In the genomic region with DNA sequence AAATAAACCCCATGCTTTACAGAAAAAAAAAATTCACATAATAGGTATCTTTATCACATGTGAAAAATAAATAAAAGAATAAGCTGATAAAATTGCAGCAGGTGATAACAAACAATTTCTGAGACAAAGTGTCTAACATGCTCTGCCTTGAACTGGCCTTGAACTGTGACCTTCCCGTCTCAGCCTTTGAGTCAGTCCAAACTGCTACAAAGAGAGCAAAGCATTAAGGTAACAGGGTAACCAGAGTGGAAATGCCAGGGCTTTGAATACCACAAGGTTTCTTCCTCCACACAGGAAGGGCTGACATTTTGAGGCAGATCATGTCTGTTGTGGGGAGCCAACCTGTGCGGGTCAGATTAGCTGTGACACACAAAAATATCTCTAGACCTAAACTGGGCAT, we compare ENCODE assay signal across 17 mouse cellular contexts. TPM values are rescaled to one million over a fixed set of nuclear protein-coding genes. Genes with fewer than 3 reads are reported as not detected.
A peak's percentile ranks its signal among the peaks of the same experiment; 100 is the strongest.
DNase-seq lines count a peak whose midpoint lies in the region; ATAC-seq and TF ChIP-seq lines count a peak whose summit lies in the region.
"Had no signal": no experiment of that assay in that cellular context is flagged by ENCODE, and none has a peak within 500 bp of the region (broad histone marks: within the 10 kb centered on the region; RNA-seq: fewer than 3 reads in every experiment).

No protein-coding gene starts in this region.

- 0 out of 2 replicates have a peak, but pooled peaks cover 3% of the 10 kb centered on the region for H3K9me3 ChIP-seq in heart, embryonic 12.5 days (replicated peaks)
- no peaks in the 10 kb centered on the region for H3K9me3 ChIP-seq in lung, embryonic 14.5 days (ENCODE audit: low read depth, low read length)
- H3K9me3 ChIP-seq in CH12.LX (replicated peaks; ENCODE audit: low read length), result no peaks in the 10 kb centered on the region
- no peaks in the 10 kb centered on the region for H3K9me3 ChIP-seq in liver, embryonic 11.5 days (ENCODE audit: control insufficient read depth, low read length)
- H3K9me3 ChIP-seq: limb, embryonic 13.5 days; megakaryocyte, embryonic 14.5 days had no signal

- no peaks in the 10 kb centered on the region for H3K79me2 ChIP-seq in CH12.LX (replicated peaks; ENCODE audit: control insufficient read depth, extremely low read depth, insufficient read depth, poor library complexity, severe bottlenecking)

- in situ Hi-C loops in CH12.LX (cut with MboI; ENCODE audit: low pct_ligation_motif_present, low pct_unique_long_range_greater_than_20kb, low sequenced_read_pairs), result no loop called here

- ATAC-seq in heart, embryonic 12.5 days (ENCODE audit: insufficient number of reproducible peaks, low FRiP score), result no peak
- no peak for ATAC-seq in lung, embryonic 14.5 days (ENCODE audit: insufficient read depth)
- ATAC-seq in liver, embryonic 11.5 days (replicated peaks; ENCODE audit: low FRiP score), result no peak
- ATAC-seq: activated CD4-positive, CD25-positive, alpha-beta regulatory T cell, adult 4 months; hindbrain, postnatal 0 days had no signal

- no peak overlapping the region for H3K27ac ChIP-seq in heart, embryonic 12.5 days (ENCODE audit: poor library complexity, severe bottlenecking)
- no peak overlapping the region for H3K27ac ChIP-seq in lung, embryonic 14.5 days (ENCODE audit: low read depth)
- H3K27ac ChIP-seq in CH12.LX (ENCODE audit: insufficient read depth, low read depth), result no peak overlapping the region
- H3K27ac ChIP-seq in liver, embryonic 11.5 days (ENCODE audit: low read depth, low read length), result no peak overlapping the region
- H3K27ac ChIP-seq: hindbrain, postnatal 0 days; limb, embryonic 13.5 days had no signal

- dilution Hi-C loops in CH12.LX (cut with MboI; ENCODE audit: extremely low pct_ligation_motif_present, extremely low pct_unique_long_range_greater_than_20kb, low sequenced_read_pairs), result no loop called here

- no peaks in the 10 kb centered on the region for H3K27me3 ChIP-seq in heart, embryonic 12.5 days (replicated peaks)
- H3K27me3 ChIP-seq in lung, embryonic 14.5 days (ENCODE audit: insufficient read depth, low read length), result no peaks in the 10 kb centered on the region
- no peaks in the 10 kb centered on the region for H3K27me3 ChIP-seq in CH12.LX (replicated peaks)
- no peaks in the 10 kb centered on the region for H3K27me3 ChIP-seq in liver, embryonic 11.5 days (replicated peaks; ENCODE audit: control insufficient read depth, insufficient read depth, low read length)
- H3K27me3 ChIP-seq: limb, embryonic 13.5 days had no signal

- TF ChIP-seq EP300 in CH12.LX (IDR thresholded peaks at IDR 0.05; ENCODE audit: low read length), result no peak

- peaks cover 49% of the 10 kb centered on the region for H3K4me1 ChIP-seq in heart, embryonic 12.5 days (replicated peaks)
- H3K4me1 ChIP-seq in lung, embryonic 14.5 days (ENCODE audit: insufficient read depth), result 0 out of 2 replicates have a peak, but pooled peaks cover 8% of the 10 kb centered on the region
- peaks cover 2 to 10% of the 10 kb centered on the region in 2 experiments; a peak in 3 of 4 replicates for H3K4me1 ChIP-seq in CH12.LX (ENCODE audit: control insufficient read depth in 1 of 2, insufficient read depth in 2 of 2)
- H3K4me1 ChIP-seq in liver, embryonic 11.5 days (replicated peaks; ENCODE audit: control insufficient read depth, insufficient read depth, low read length), result peaks cover 17% of the 10 kb centered on the region

- H3K36me3 ChIP-seq in heart, embryonic 12.5 days, result peaks cover 41% of the 10 kb centered on the region
- H3K36me3 ChIP-seq in lung, embryonic 14.5 days (ENCODE audit: insufficient read depth), result peaks cover 47% of the 10 kb centered on the region
- H3K36me3 ChIP-seq in CH12.LX (replicated peaks in 1 of 2; ENCODE audit: control insufficient read depth in 1 of 2, insufficient read depth in 1 of 2, low read length in 1 of 2), result peaks cover 34 to 55% of the 10 kb centered on the region in 2 experiments
- peaks cover 10% of the 10 kb centered on the region for H3K36me3 ChIP-seq in liver, embryonic 11.5 days (ENCODE audit: control insufficient read depth, insufficient read depth, low read length)

- no peak for TF ChIP-seq RAD21 in CH12.LX (IDR thresholded peaks at IDR 0.05; ENCODE audit: low read depth, low read length)

- no peak for DNase-seq in heart, adult 9 months (ENCODE audit: low spot score in 2 of 2)
- DNase-seq in lung, embryonic 14.5 days, result no peak
- DNase-seq in lung, adult 18-20 months, result no peak
- DNase-seq in CH12.LX (ENCODE audit: extremely low read depth), result no peak
- no peak for DNase-seq in liver, embryonic 11.5 days (ENCODE audit: low spot score)
- DNase-seq in urinary bladder, postnatal 4 days (ENCODE audit: low spot score in 2 of 2), result no peak
- no peak for DNase-seq in spleen, adult 12 weeks (ENCODE audit: low spot score)
- DNase-seq: gastrocnemius, postnatal 14 days; right cerebral cortex, adult 18-20 months had no signal

- H3K4me2 ChIP-seq in heart, embryonic 12.5 days, result peak overlapping the region; percentile 79; the same call in 1 of the 2 replicates
- H3K4me2 ChIP-seq in lung, embryonic 14.5 days, result peak overlapping the region; percentile 77; the same call in 1 of the 2 replicates
- peak overlapping the region; percentile 22; the same call in 1 of the 2 replicates for H3K4me2 ChIP-seq in CH12.LX (ENCODE audit: insufficient read depth, low read depth, poor library complexity, severe bottlenecking)
- peak overlapping the region; percentile 71 for H3K4me2 ChIP-seq in liver, embryonic 11.5 days

- H3K4me3 ChIP-seq in heart, embryonic 12.5 days, result no peak overlapping the region
- no peak overlapping the region for H3K4me3 ChIP-seq in lung, embryonic 14.5 days (ENCODE audit: low read depth, low read length)
- no peak overlapping the region for H3K4me3 ChIP-seq in CH12.LX (replicated peaks in 1 of 3; ENCODE audit: low read depth in 2 of 3, low read length in 2 of 3, poor library complexity in 1 of 3)
- H3K4me3 ChIP-seq in liver, embryonic 11.5 days (ENCODE audit: low read depth, low read length), result no peak overlapping the region

- no peak overlapping the region for H3K9ac ChIP-seq in heart, embryonic 12.5 days
- no peak overlapping the region for H3K9ac ChIP-seq in lung, embryonic 14.5 days
- H3K9ac ChIP-seq in CH12.LX (ENCODE audit: insufficient read depth, low read depth), result no peak overlapping the region
- no peak overlapping the region for H3K9ac ChIP-seq in liver, embryonic 11.5 days (ENCODE audit: low read depth, low read length)
- H3K9ac ChIP-seq: limb, embryonic 13.5 days had no signal

- no peak for TF ChIP-seq POLR2A in CH12.LX (IDR thresholded peaks at IDR 0.05; ENCODE audit: low read depth, low read length)

- TF ChIP-seq CTCF in lung, embryonic 14.5 days (IDR thresholded peaks at IDR 0.05; ENCODE audit: low read depth), result no peak
- no peak for TF ChIP-seq CTCF in CH12.LX (conservative IDR thresholded peaks at IDR 0.05 in 1 of 2, IDR thresholded peaks at IDR 0.05 in 1 of 2; ENCODE audit: low read depth in 2 of 2, low read length in 2 of 2)

- 57% methylated on average over 2 of the region's 2 CpGs for WGBS in heart, embryonic 12.5 days
- WGBS in lung, embryonic 14.5 days, result 76% methylated on average over 2 of the region's 2 CpGs
- 55% methylated on average over 2 of the region's 2 CpGs for whole genome bisulfite sequencing in liver, embryonic 11.5 days

TF ChIP-seq in CH12.LX, 34 proteins besides CTCF, POLR2A, EP300 and RAD21 (continues in another document):
- TF ChIP-seq CHD2 (IDR thresholded peaks at IDR 0.05; ENCODE audit: low read length) (no peak), ZKSCAN1 (IDR thresholded peaks at IDR 0.05; ENCODE audit: borderline replicate concordance, low read depth, low read length) (no peak), GABPA (IDR thresholded peaks at IDR 0.05; ENCODE audit: insufficient replicate concordance, low read depth, low read length) (no peak), HCFC1 (IDR thresholded peaks at IDR 0.05; ENCODE audit: low read depth, low read length) (no peak)

RNA-seq across cellular contexts. Expression of gene Ankrd39, which starts 1.9 kb away (rescaled TPM):
- polyA plus RNA-seq in heart, embryonic 12.5 days (2016; fragmentation: Nextera tagmentation; extraction: Ambion mirVana), result 23.1 and 24.4 TPM in 2 replicates
- polyA plus RNA-seq in lung, embryonic 14.5 days (2014; fragmentation: Nextera tagmentation; extraction: Ambion mirVana), result 18.9 and 19.9 TPM in 2 replicates
- total RNA-seq in CH12.LX (2012; rRNA removed), result 11.6 and 14.8 TPM in 2 replicates
- 4.3 and 5.1 TPM in 2 replicates for total RNA-seq in CH12.LX (2014; rRNA removed)
- 8.5 and 11.6 TPM in 2 replicates for polyA plus RNA-seq in CH12.LX (2012; ENCODE audit: insufficient read length, low read depth)
- 18.2 and 22.1 TPM in 2 replicates for polyA plus RNA-seq in liver, embryonic 11.5 days (2014; fragmentation: Nextera tagmentation; extraction: Ambion mirVana)

RNA-seq across cellular contexts. Expression of gene Gm42417, which starts 6.2 kb away (rescaled TPM):
- polyA plus RNA-seq in heart, embryonic 12.5 days (2016; fragmentation: Nextera tagmentation; extraction: Ambion mirVana), result 0.40 TPM in 1 of 2 replicates, not detected in the other
- not detected in 2 replicates for polyA plus RNA-seq in lung, embryonic 14.5 days (2014; fragmentation: Nextera tagmentation; extraction: Ambion mirVana)
- total RNA-seq in CH12.LX (2012; rRNA removed), result 0.08 TPM in 1 of 2 replicates, not detected in the other
- not detected in 2 replicates for total RNA-seq in CH12.LX (2014; rRNA removed)
- polyA plus RNA-seq in CH12.LX (2012; ENCODE audit: insufficient read length, low read depth), result 1.7 and 3.9 TPM in 2 replicates
- polyA plus RNA-seq in liver, embryonic 11.5 days (2014; fragmentation: Nextera tagmentation; extraction: Ambion mirVana), result not detected in 2 replicates
- total RNA-seq: hindbrain, postnatal 0 days; layer of hippocampus, adult 18-20 months had no signal
- polyA plus RNA-seq: embryonic facial prominence, embryonic 11.5 days; heart, postnatal 0 days; hindbrain, postnatal 0 days had no signal

RNA-seq across cellular contexts. Expression of gene Ankrd23, which starts 8.7 kb away (rescaled TPM):
- polyA plus RNA-seq in heart, embryonic 12.5 days (2016; fragmentation: Nextera tagmentation; extraction: Ambion mirVana), result 14.9 and 16.8 TPM in 2 replicates
- polyA plus RNA-seq in lung, embryonic 14.5 days (2014; fragmentation: Nextera tagmentation; extraction: Ambion mirVana), result 11.6 and 11.7 TPM in 2 replicates
- 6.1 and 6.7 TPM in 2 replicates for total RNA-seq in CH12.LX (2012; rRNA removed)
- total RNA-seq in CH12.LX (2014; rRNA removed), result 2.8 and 4.1 TPM in 2 replicates
- polyA plus RNA-seq in CH12.LX (2012; ENCODE audit: insufficient read length, low read depth), result 3.7 and 4.9 TPM in 2 replicates
- 11.0 and 13.4 TPM in 2 replicates for polyA plus RNA-seq in liver, embryonic 11.5 days (2014; fragmentation: Nextera tagmentation; extraction: Ambion mirVana)

RNA-seq across cellular contexts. Expression of gene Sema4c, which starts 12.8 kb away (rescaled TPM):
- 11.9 and 13.3 TPM in 2 replicates for polyA plus RNA-seq in heart, embryonic 12.5 days (2016; fragmentation: Nextera tagmentation; extraction: Ambion mirVana)
- polyA plus RNA-seq in lung, embryonic 14.5 days (2014; fragmentation: Nextera tagmentation; extraction: Ambion mirVana), result 2.2 and 2.7 TPM in 2 replicates
- total RNA-seq in CH12.LX (2012; rRNA removed) (2.2 and 3.4 TPM in 2 replicates), CH12.LX (2014; rRNA removed) (0.63 and 0.70 TPM in 2 replicates)
- polyA plus RNA-seq in CH12.LX (2012; ENCODE audit: insufficient read length, low read depth), result 1.5 and 1.7 TPM in 2 replicates
- 0.77 and 0.78 TPM in 2 replicates for polyA plus RNA-seq in liver, embryonic 11.5 days (2014; fragmentation: Nextera tagmentation; extraction: Ambion mirVana)

RNA-seq across cellular contexts. Expression of gene Cnnm3, which starts 33.7 kb away (rescaled TPM):
- 2.2 and 3.4 TPM in 2 replicates for polyA plus RNA-seq in heart, embryonic 12.5 days (2016; fragmentation: Nextera tagmentation; extraction: Ambion mirVana)
- 5.4 and 5.9 TPM in 2 replicates for polyA plus RNA-seq in lung, embryonic 14.5 days (2014; fragmentation: Nextera tagmentation; extraction: Ambion mirVana)
- 8.4 and 9.2 TPM in 2 replicates for total RNA-seq in CH12.LX (2012; rRNA removed)
- total RNA-seq in CH12.LX (2014; rRNA removed), result 2.8 and 3.0 TPM in 2 replicates
- polyA plus RNA-seq in CH12.LX (2012; ENCODE audit: insufficient read length, low read depth), result 7.1 and 8.8 TPM in 2 replicates
- 3.3 and 3.8 TPM in 2 replicates for polyA plus RNA-seq in liver, embryonic 11.5 days (2014; fragmentation: Nextera tagmentation; extraction: Ambion mirVana)

Comparison
In these comparisons a context has a peak if more than half of its experiments do, and no peak if none do; other contexts are left out.
1. H3K4me2 ChIP-seq: peak in every context shown above with its lines; median percentile 79 in heart, embryonic 12.5 days; 77 in lung, embryonic 14.5 days; 71 in liver, embryonic 11.5 days; 22 in CH12.LX.